Comparison of ENCODE assay signal across 12 mouse cellular contexts in genomic region chr5:121926543-121926814, GRCm38 (mm10).
DNase-seq lines count a peak whose midpoint lies in the region; ATAC-seq and TF ChIP-seq lines count a peak whose summit lies in the region.
"Had no signal": no experiment of that assay in that cellular context is flagged by ENCODE, and none has a peak within 500 bp of the region (broad histone marks: within the 10 kb centered on the region; RNA-seq: fewer than 3 reads in every experiment).

No protein-coding gene starts in this region.

- H3K9me3 ChIP-seq in intestine, embryonic 14.5 days (ENCODE audit: control insufficient read depth, low read length), result no peaks in the 10 kb centered on the region
- H3K9me3 ChIP-seq in intestine, postnatal 0 days (ENCODE audit: control insufficient read depth), result no peaks in the 10 kb centered on the region
- H3K9me3 ChIP-seq in limb, embryonic 10.5 days (replicated peaks), result no peaks in the 10 kb centered on the region
- no peaks in the 10 kb centered on the region for H3K9me3 ChIP-seq in liver, postnatal 0 days (ENCODE audit: low read length)
- H3K9me3 ChIP-seq: G1E; hindbrain, embryonic 15.5 days had no signal

- TF ChIP-seq CTCF in intestine, postnatal 0 days (IDR thresholded peaks at IDR 0.05; ENCODE audit: low read depth), result no peak
- TF ChIP-seq CTCF in liver, postnatal 0 days (IDR thresholded peaks at IDR 0.05; ENCODE audit: low read depth), result no peak

- H3K9ac ChIP-seq in intestine, embryonic 14.5 days (ENCODE audit: low read length), result no peak overlapping the region
- no peak overlapping the region for H3K9ac ChIP-seq in intestine, postnatal 0 days (ENCODE audit: low read depth, low read length)
- H3K9ac ChIP-seq in liver, postnatal 0 days (replicated peaks), result no peak overlapping the region
- H3K9ac ChIP-seq: hindbrain, embryonic 15.5 days had no signal

- peak; percentile 74 for DNase-seq in intestine, embryonic 14.5 days (ENCODE audit: low spot score)
- peak; percentile 15 for DNase-seq in urinary bladder, postnatal 14 days (ENCODE audit: low spot score)
- DNase-seq in urinary bladder, postnatal 36 days (ENCODE audit: low spot score in 2 of 2), result no peak
- DNase-seq in limb, embryonic 10.5 days (ENCODE audit: low spot score), result peak; percentile 76
- no peak for DNase-seq in left cerebral cortex, adult 8-10 months (ENCODE audit: low spot score in 2 of 2)
- no peak for DNase-seq in liver, postnatal 0 days
- DNase-seq: gastrocnemius, postnatal 14 days; left cerebral cortex, postnatal 4 days had no signal

- WGBS in intestine, embryonic 14.5 days, result 14% methylated on average over 2 of the region's 2 CpGs
- WGBS in intestine, postnatal 0 days, result 21% methylated on average over 2 of the region's 2 CpGs
- 0% methylated on average over 2 of the region's 2 CpGs for WGBS in limb, embryonic 10.5 days
- WGBS in liver, postnatal 0 days (ENCODE audit: insufficient replicate concordance), result 22% methylated on average over 2 of the region's 2 CpGs

- H3K36me3 ChIP-seq in intestine, embryonic 14.5 days (ENCODE audit: control insufficient read depth, insufficient read depth, low read length), result no peaks in the 10 kb centered on the region
- H3K36me3 ChIP-seq in intestine, postnatal 0 days (ENCODE audit: control insufficient read depth, insufficient read depth), result no peaks in the 10 kb centered on the region
- H3K36me3 ChIP-seq in limb, embryonic 10.5 days, result no peaks in the 10 kb centered on the region
- no peaks in the 10 kb centered on the region for H3K36me3 ChIP-seq in liver, postnatal 0 days (replicated peaks; ENCODE audit: insufficient read depth, low read length)
- H3K36me3 ChIP-seq: G1E; hindbrain, embryonic 15.5 days had no signal

- peaks cover 29% of the 10 kb centered on the region for H3K4me1 ChIP-seq in intestine, embryonic 14.5 days (replicated peaks; ENCODE audit: control insufficient read depth, insufficient read depth, low read length)
- no peaks in the 10 kb centered on the region for H3K4me1 ChIP-seq in intestine, postnatal 0 days (replicated peaks; ENCODE audit: control insufficient read depth, insufficient read depth, low read length)
- peaks cover 63% of the 10 kb centered on the region for H3K4me1 ChIP-seq in limb, embryonic 10.5 days
- no peaks in the 10 kb centered on the region for H3K4me1 ChIP-seq in liver, postnatal 0 days (ENCODE audit: insufficient read depth)

- H3K27ac ChIP-seq in intestine, embryonic 14.5 days (ENCODE audit: low read depth), result no peak overlapping the region
- no peak overlapping the region for H3K27ac ChIP-seq in intestine, postnatal 0 days (ENCODE audit: low read depth, low read length)
- no peak overlapping the region for H3K27ac ChIP-seq in limb, embryonic 10.5 days
- no peak overlapping the region for H3K27ac ChIP-seq in liver, postnatal 0 days (ENCODE audit: low read depth)

- ATAC-seq in intestine, embryonic 14.5 days (replicated peaks; ENCODE audit: low FRiP score, low TSS enrichment, low read depth), result no peak
- no peak for ATAC-seq in intestine, postnatal 0 days
- no peak for ATAC-seq in monocyte, adult 5-6 weeks (replicated peaks; ENCODE audit: insufficient number of reproducible peaks, low FRiP score, low TSS enrichment, poor library complexity, severe bottlenecking)
- no peak for ATAC-seq in liver, postnatal 0 days

- H3K27me3 ChIP-seq in intestine, embryonic 14.5 days (replicated peaks; ENCODE audit: control insufficient read depth, insufficient read depth, low read length), result 0 out of 2 replicates have a peak, but pooled peaks cover 5% of the 10 kb centered on the region
- peaks cover 17% of the 10 kb centered on the region; the same call in 1 of the 2 replicates for H3K27me3 ChIP-seq in intestine, postnatal 0 days (replicated peaks; ENCODE audit: control insufficient read depth, insufficient read depth, low read length)
- peaks cover 59% of the 10 kb centered on the region for H3K27me3 ChIP-seq in limb, embryonic 10.5 days (ENCODE audit: low read depth, poor library complexity, severe bottlenecking)
- 0 out of 2 replicates have a peak, but pooled peaks cover 8% of the 10 kb centered on the region for H3K27me3 ChIP-seq in liver, postnatal 0 days (ENCODE audit: insufficient read depth, low read length)
- H3K27me3 ChIP-seq: hindbrain, embryonic 15.5 days had no signal

- TF ChIP-seq EP300 in liver, postnatal 0 days (IDR thresholded peaks at IDR 0.05; ENCODE audit: low read depth), result no peak

- no peak overlapping the region for H3K4me2 ChIP-seq in intestine, embryonic 14.5 days (ENCODE audit: low read length)
- no peak overlapping the region for H3K4me2 ChIP-seq in intestine, postnatal 0 days (replicated peaks; ENCODE audit: low read depth)
- no peak overlapping the region for H3K4me2 ChIP-seq in liver, postnatal 0 days (ENCODE audit: low read depth, low read length)

- H3K4me3 ChIP-seq in intestine, embryonic 14.5 days (ENCODE audit: low read depth, low read length), result no peak overlapping the region
- no peak overlapping the region for H3K4me3 ChIP-seq in intestine, postnatal 0 days (ENCODE audit: low read depth, low read length)
- H3K4me3 ChIP-seq in limb, embryonic 10.5 days, result no peak overlapping the region
- H3K4me3 ChIP-seq in liver, postnatal 0 days (ENCODE audit: low read depth, low read length), result no peak overlapping the region
- H3K4me3 ChIP-seq: hindbrain, embryonic 15.5 days had no signal

Comparison
In these comparisons a context has a peak if more than half of its experiments do, and no peak if none do; other contexts are left out.
1. DNase-seq: peak in intestine, embryonic 14.5 days (single experiment), urinary bladder, postnatal 14 days (single experiment) and limb, embryonic 10.5 days (single experiment); none in urinary bladder, postnatal 36 days (0 of 2), left cerebral cortex, adult 8-10 months (0 of 2) and liver, postnatal 0 days (single experiment).